Mouse (Mus musculus) heart, postnatal 0 days (tissue): ENCODE data around the gene Olfr453. TPM values are rescaled to one million over a fixed set of nuclear protein-coding genes. Genes with fewer than 3 reads are reported as not detected.
A peak's percentile ranks its signal among the peaks of the same experiment; 100 is the strongest.

Experiments used
- ATAC-seq: fragments of 200-750 bp; cut with Nextera tagmentation; 2 replicates; pipeline ENCODE4 v1.8.0; 2017; ENCODE audit warnings: low read depth, moderate number of reproducible peaks, moderate library complexity; ENCODE audit not compliant: insufficient read depth
- DNase-seq: peaks from one replicate; pipeline ENCODE4 v3.0.0-alpha.2; 2016; ENCODE audit warnings: low spot score
- H3K27ac ChIP-seq: fragments of 300-500 bp; sonication (generic); 2 replicates; pipeline ENCODE4 v1.5.1; 2014; ENCODE audit warnings: low read depth, mild to moderate bottlenecking
- H3K27me3 ChIP-seq: fragments of 300-500 bp; sonication (generic); 2 replicates; pipeline ENCODE4 v1.6.1; 2014; ENCODE audit warnings: low read length, mixed read lengths; ENCODE audit not compliant: control insufficient read depth, insufficient read depth
- H3K36me3 ChIP-seq: fragments of 300-500 bp; sonication (generic); replicated peaks from 2 replicates; pipeline ENCODE4 v1.6.1; 2014; ENCODE audit warnings: low read length, mixed read lengths; ENCODE audit not compliant: control insufficient read depth, insufficient read depth
- H3K4me1 ChIP-seq: fragments of 300-500 bp; sonication (generic); 2 replicates; pipeline ENCODE4 v1.6.1; 2014; ENCODE audit warnings: antibody characterized with exemption; ENCODE audit not compliant: control insufficient read depth, insufficient read depth
- H3K4me2 ChIP-seq: fragments of 300-500 bp; sonication (generic); 2 replicates; pipeline ENCODE4 v1.6.1; 2014; ENCODE audit warnings: low read depth, mild to moderate bottlenecking, low read length, moderate library complexity
- H3K4me3 ChIP-seq: fragments of 300-500 bp; sonication (generic); 2 replicates; pipeline ENCODE4 v1.5.1; 2014; ENCODE audit warnings: low read depth, low read length
- H3K9ac ChIP-seq: fragments of 300-500 bp; sonication (generic); replicated peaks from 2 replicates; pipeline ENCODE4 v1.6.1; 2014; ENCODE audit warnings: low read depth, low read length, mixed read lengths
- H3K9me3 ChIP-seq: fragments of 300-500 bp; sonication (generic); replicated peaks from 2 replicates; pipeline ENCODE4 v1.6.1; 2016; ENCODE audit warnings: low read length; ENCODE audit not compliant: control insufficient read depth
- CTCF ChIP-seq: IDR thresholded peaks from 2 replicates; pipeline ENCODE4 v1.5.1; 2016; ENCODE audit warnings: antibody characterized with exemption, control low read depth, low read depth
- EP300 ChIP-seq: IDR thresholded peaks from 2 replicates; pipeline ENCODE4 v1.6.1; 2016; ENCODE audit warnings: antibody characterized with exemption, low read depth
- WGBS: fragments of 180-500 bp; shearing (Covaris S2); extraction: QIAGEN DNeasy Blood & Tissue Kit; methylation state at CpG from one replicate; pipeline ENCODE4 v1.1.7; 2014; 5-methylcytosine and 5-hydroxymethylcytosine counted together
- polyA plus RNA-seq: library from polyadenylated mRNA; unstranded; fragments of >200 nt; fragmentation: Nextera tagmentation; extraction: Ambion mirVana; gene quantifications from 2 replicates; pipeline ENCODE4 v1.2.1, GENCODE M21; 2015
- total RNA-seq: library from RNA; depleted of rRNA; stranded (reverse); fragments of >200 nt; gene quantifications from 2 replicates; pipeline ENCODE4 v1.2.3, GENCODE M21; 2014; ENCODE audit warnings: low replicate concordance; rRNA removed

Olfr453 gene
- total RNA-seq (not detected in 2 replicates), polyA plus RNA-seq (not detected in 2 replicates)

- Histone ChIP-seq H3K9me3 (no peaks in the 10 kb centered on the region), H3K4me2 (no peak within 1 kb of the TSS), H3K4me3 (no peak within 1 kb of the TSS), H3K27me3 (no peaks in the 10 kb centered on the region), H3K27ac (no peak within 1 kb of the TSS), H3K9ac (no peak within 1 kb of the TSS), H3K4me1 (no peaks in the 10 kb centered on the region), H3K36me3 (no peaks in the 10 kb centered on the region)
- TF ChIP-seq CTCF (no peak), EP300 (no peak)
- DNase-seq (no peak), ATAC-seq (no peak)
- WGBS: 95% methylated on average over 1 of the region's 1 CpGs
Observed at GRCm38 (mm10) chr6:42739071-42739470, at the start of gene Olfr453. Gene Olfr453, plus strand, starts transcription at chr6:42739371.

- H3K4me3 ChIP-seq: no peak overlapping the region
- no peaks in the 10 kb centered on the region for H3K9me3 ChIP-seq
- TF ChIP-seq CTCF: no peak
- no peak for TF ChIP-seq EP300
- H3K9ac ChIP-seq: no peak overlapping the region
- peaks cover 22% of the 10 kb centered on the region for H3K36me3 ChIP-seq
- DNase-seq (no peak), ATAC-seq (no peak)
- H3K4me1 ChIP-seq: peaks cover 4% of the 10 kb centered on the region
- H3K4me2 ChIP-seq: no peak overlapping the region
- H3K27me3 ChIP-seq: no peaks in the 10 kb centered on the region
- H3K27ac ChIP-seq: no peak overlapping the region
Observed at GRCm38 (mm10) chr6:42689761-42690160, 49.4 kb upstream of the Olfr453 start.

- peak; percentile 86 for ATAC-seq
- no peaks in the 10 kb centered on the region for H3K27me3 ChIP-seq
- 0 out of 2 replicates have a peak, but pooled peaks cover 7% of the 10 kb centered on the region for H3K36me3 ChIP-seq
- WGBS: 0% methylated on average over 10 of the region's 10 CpGs
- H3K9me3 ChIP-seq: no peaks in the 10 kb centered on the region
- peak overlapping the region; percentile 79 for H3K4me3 ChIP-seq
- TF ChIP-seq EP300: no peak
- no peak for TF ChIP-seq CTCF
- peak overlapping the region; percentile 79 for H3K9ac ChIP-seq
- H3K4me1 ChIP-seq: peaks cover 4% of the 10 kb centered on the region
- peak; percentile 90 for DNase-seq
- H3K4me2 ChIP-seq: peak overlapping the region; percentile 87
- H3K27ac ChIP-seq: peak overlapping the region; percentile 89
Observed at GRCm38 (mm10) chr6:42692154-42692516, 47.0 kb upstream of the Olfr453 start.

- TF ChIP-seq EP300 (no peak), CTCF (no peak)
- Histone ChIP-seq H3K4me2 (peak overlapping the region; percentile 87), H3K4me3 (peak overlapping the region; percentile 79), H3K9me3 (no peaks in the 10 kb centered on the region), H3K9ac (peak overlapping the region; percentile 79), H3K36me3 (peaks cover 4% of the 10 kb centered on the region; the same call in 1 of the 2 replicates), H3K27ac (peak overlapping the region; percentile 89), H3K27me3 (no peaks in the 10 kb centered on the region), H3K4me1 (peaks cover 4% of the 10 kb centered on the region)
- peak; percentile 88 for DNase-seq
- WGBS: under 1% methylated on average over 32 of the region's 32 CpGs
- peak; percentile 90 for ATAC-seq
Observed at GRCm38 (mm10) chr6:42692517-42693190, 46.5 kb upstream of the Olfr453 start.

GRCm38 (mm10) chr6:42709291-42710211 lies 29.6 kb upstream of the Olfr453 start, which contains the start of gene Tcaf1:
Gene Tcaf1, minus strand, starts transcription at chr6:42710088.
- no peaks in the 10 kb centered on the region for H3K9me3 ChIP-seq
- H3K9ac ChIP-seq: peak within 1 kb of the TSS; percentile 65
- H3K4me1 ChIP-seq: 0 out of 2 replicates have a peak, but pooled peaks cover 8% of the 10 kb centered on the region
- no peaks in the 10 kb centered on the region for H3K27me3 ChIP-seq
- peak within 1 kb of the TSS; percentile 76 for H3K4me3 ChIP-seq
- peak within 1 kb of the TSS; percentile 71 for H3K27ac ChIP-seq
- peak within 1 kb of the TSS; percentile 78 for H3K4me2 ChIP-seq
- DNase-seq (peak; percentile 86), ATAC-seq (peak; percentile 99)
- 4% methylated on average over 28 of the region's 28 CpGs for WGBS
- TF ChIP-seq CTCF: no peak
- no peak for TF ChIP-seq EP300
- no peaks in the 10 kb centered on the region for H3K36me3 ChIP-seq
